Mouse (Mus musculus) heart, postnatal 0 days (tissue): Measurements from ENCODE around the gene Tfb1m. TPM values are rescaled to one million over a fixed set of nuclear protein-coding genes. Genes with fewer than 3 reads are reported as not detected.

Experiments
- ATAC-seq: fragments of 200-750 bp; cut with Nextera tagmentation; 2 replicates; pipeline ENCODE4 v1.8.0; 2017; ENCODE audit warnings: low read depth, moderate number of reproducible peaks, moderate library complexity; ENCODE audit not compliant: insufficient read depth
- DNase-seq: peaks from one replicate; pipeline ENCODE4 v3.0.0-alpha.2; 2016; ENCODE audit warnings: low spot score
- H3K27ac ChIP-seq: fragments of 300-500 bp; sonication (generic); 2 replicates; pipeline ENCODE4 v1.5.1; 2014; ENCODE audit warnings: low read depth, mild to moderate bottlenecking
- H3K27me3 ChIP-seq: fragments of 300-500 bp; sonication (generic); 2 replicates; pipeline ENCODE4 v1.6.1; 2014; ENCODE audit warnings: low read length, mixed read lengths; ENCODE audit not compliant: control insufficient read depth, insufficient read depth
- H3K36me3 ChIP-seq: fragments of 300-500 bp; sonication (generic); replicated peaks from 2 replicates; pipeline ENCODE4 v1.6.1; 2014; ENCODE audit warnings: low read length, mixed read lengths; ENCODE audit not compliant: control insufficient read depth, insufficient read depth
- H3K4me1 ChIP-seq: fragments of 300-500 bp; sonication (generic); 2 replicates; pipeline ENCODE4 v1.6.1; 2014; ENCODE audit warnings: antibody characterized with exemption; ENCODE audit not compliant: control insufficient read depth, insufficient read depth
- H3K4me2 ChIP-seq: fragments of 300-500 bp; sonication (generic); 2 replicates; pipeline ENCODE4 v1.6.1; 2014; ENCODE audit warnings: low read depth, mild to moderate bottlenecking, low read length, moderate library complexity
- H3K4me3 ChIP-seq: fragments of 300-500 bp; sonication (generic); 2 replicates; pipeline ENCODE4 v1.5.1; 2014; ENCODE audit warnings: low read depth, low read length
- H3K9ac ChIP-seq: fragments of 300-500 bp; sonication (generic); replicated peaks from 2 replicates; pipeline ENCODE4 v1.6.1; 2014; ENCODE audit warnings: low read depth, low read length, mixed read lengths
- H3K9me3 ChIP-seq: fragments of 300-500 bp; sonication (generic); replicated peaks from 2 replicates; pipeline ENCODE4 v1.6.1; 2016; ENCODE audit warnings: low read length; ENCODE audit not compliant: control insufficient read depth
- CTCF ChIP-seq: IDR thresholded peaks from 2 replicates; pipeline ENCODE4 v1.5.1; 2016; ENCODE audit warnings: antibody characterized with exemption, control low read depth, low read depth
- EP300 ChIP-seq: IDR thresholded peaks from 2 replicates; pipeline ENCODE4 v1.6.1; 2016; ENCODE audit warnings: antibody characterized with exemption, low read depth
- WGBS: fragments of 180-500 bp; shearing (Covaris S2); extraction: QIAGEN DNeasy Blood & Tissue Kit; methylation state at CpG from one replicate; pipeline ENCODE4 v1.1.7; 2014; 5-methylcytosine and 5-hydroxymethylcytosine counted together
- polyA plus RNA-seq: library from polyadenylated mRNA; unstranded; fragments of >200 nt; fragmentation: Nextera tagmentation; extraction: Ambion mirVana; gene quantifications from 2 replicates; pipeline ENCODE4 v1.2.1, GENCODE M21; 2015
- total RNA-seq: library from RNA; depleted of rRNA; stranded (reverse); fragments of >200 nt; gene quantifications from 2 replicates; pipeline ENCODE4 v1.2.3, GENCODE M21; 2014; ENCODE audit warnings: low replicate concordance

Tfb1m gene
- total and polyA plus RNA-seq, 2 experiments from 2014 or later: 3.5 to 9.4 TPM

DNA sequence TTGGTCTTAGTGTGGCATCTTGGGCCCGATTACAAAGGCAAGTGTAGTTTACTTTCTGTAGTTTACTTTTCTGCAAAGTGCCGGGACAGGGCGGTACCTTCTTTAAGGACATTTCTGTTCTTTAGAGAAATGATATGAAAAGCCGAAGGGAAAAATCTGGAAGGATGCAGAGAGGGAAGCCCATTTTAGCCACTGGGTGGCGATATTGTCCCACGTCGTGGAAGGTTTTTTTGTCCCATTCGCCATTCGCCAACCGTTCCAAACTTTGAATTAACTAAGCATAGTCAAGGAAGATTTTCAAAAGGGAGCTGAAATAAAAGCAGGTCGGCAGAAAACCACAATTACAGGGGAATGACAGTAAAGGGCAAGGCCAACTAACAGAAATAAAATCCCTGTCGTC, 13.3 kb upstream of the Tfb1m start:
- DNase-seq (peak; percentile 71), ATAC-seq (no peak)
- Histone ChIP-seq H3K4me3 (no peak overlapping the region), H3K4me1 (no peaks in the 10 kb centered on the region), H3K4me2 (peak overlapping the region; percentile 36), H3K27me3 (no peaks in the 10 kb centered on the region), H3K9me3 (no peaks in the 10 kb centered on the region), H3K27ac (no peak overlapping the region), H3K36me3 (no peaks in the 10 kb centered on the region), H3K9ac (no peak overlapping the region)
- no peak for TF ChIP-seq EP300
- TF ChIP-seq CTCF: peak; percentile 87
- WGBS: 3% methylated on average over 12 of the region's 12 CpGs

DNA sequence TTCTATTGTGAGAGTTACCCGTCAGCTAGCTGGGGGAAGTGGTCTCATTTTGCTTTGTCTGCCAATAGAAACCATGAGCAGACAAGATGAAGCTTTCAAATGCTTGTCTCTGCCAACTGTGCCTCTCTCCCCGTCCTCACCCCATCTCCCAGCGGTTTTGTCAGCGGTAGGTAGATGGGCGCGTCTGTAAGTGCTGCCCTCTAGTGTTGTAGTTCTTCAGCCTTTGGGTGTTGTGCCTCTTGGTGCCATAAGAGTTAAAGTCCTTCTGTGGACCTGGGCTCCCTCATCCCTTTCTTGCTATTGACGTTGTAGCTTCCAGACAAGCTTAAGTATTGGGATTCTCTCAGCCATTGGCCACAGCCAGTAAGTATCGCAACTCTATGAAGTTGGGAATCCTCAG, 4.8 kb upstream of the Tfb1m start:
- Histone ChIP-seq H3K27me3 (no peaks in the 10 kb centered on the region), H3K9me3 (no peaks in the 10 kb centered on the region), H3K4me3 (no peak overlapping the region), H3K4me1 (no peaks in the 10 kb centered on the region), H3K36me3 (no peaks in the 10 kb centered on the region), H3K4me2 (no peak overlapping the region), H3K9ac (no peak overlapping the region), H3K27ac (no peak overlapping the region)
- TF ChIP-seq EP300: no peak
- TF ChIP-seq CTCF: 0 out of 2 replicates have a peak, but pooled peaks have one; percentile 6
- 43% methylated on average over 8 of the region's 8 CpGs for WGBS
- ATAC-seq (no peak), DNase-seq (no peak)

DNA sequence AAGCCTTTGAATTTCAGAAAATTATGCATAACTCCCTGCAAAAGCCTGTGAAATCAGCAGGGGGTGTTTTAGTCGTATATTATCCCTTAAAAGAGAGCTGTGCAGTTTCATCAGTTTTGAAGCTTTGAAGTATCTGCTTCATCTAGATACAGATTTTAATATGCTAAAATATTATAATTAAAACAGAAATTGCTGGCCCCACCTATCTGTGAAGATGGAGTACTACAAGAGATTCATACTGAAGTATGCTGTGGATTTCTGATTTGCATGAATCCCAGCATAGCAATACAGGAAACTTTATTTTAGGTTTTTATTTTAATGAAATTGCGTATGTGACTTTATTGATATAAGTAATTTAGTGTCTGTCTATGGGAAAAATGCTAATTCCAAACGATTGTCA, 3.0 kb upstream of the Tfb1m start:
- DNase-seq (no peak), ATAC-seq (no peak)
- WGBS: 67% methylated on average over 3 of the region's 3 CpGs
- Histone ChIP-seq H3K27me3 (no peaks in the 10 kb centered on the region), H3K9me3 (no peaks in the 10 kb centered on the region), H3K4me3 (no peak overlapping the region), H3K4me2 (no peak overlapping the region), H3K36me3 (no peaks in the 10 kb centered on the region), H3K4me1 (no peaks in the 10 kb centered on the region), H3K9ac (no peak overlapping the region), H3K27ac (no peak overlapping the region)
- no peak for TF ChIP-seq CTCF
- no peak for TF ChIP-seq EP300

DNA sequence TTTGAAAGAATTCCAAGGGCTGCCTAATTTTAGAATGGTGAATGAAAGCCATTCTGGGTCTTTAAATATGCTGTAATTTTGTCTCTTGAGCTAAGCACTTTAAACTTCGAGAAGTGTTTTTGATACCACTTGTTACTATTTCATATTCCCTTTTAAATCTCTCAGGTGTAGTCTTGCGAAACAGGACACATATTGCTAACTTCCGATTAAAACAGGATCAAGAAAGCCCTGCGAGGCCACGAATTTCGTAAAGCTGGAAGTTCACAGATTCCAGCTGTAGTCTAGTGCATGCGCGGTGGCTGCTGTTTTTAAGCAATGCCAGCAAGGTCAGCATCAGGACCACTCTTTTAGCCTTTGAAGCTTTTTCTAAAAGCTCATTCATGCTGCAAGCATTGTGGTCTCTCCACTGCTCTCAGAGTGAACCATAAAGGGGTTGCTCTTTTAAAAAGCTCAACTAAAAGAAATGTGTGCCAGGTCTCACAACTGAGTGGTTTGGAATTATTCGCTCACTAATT, 832 bp upstream of the Tfb1m start:
- ATAC-seq (no peak), DNase-seq (no peak)
- TF ChIP-seq EP300 (no peak), CTCF (no peak)
- WGBS: 69% methylated on average over 9 of the region's 9 CpGs
- Histone ChIP-seq H3K27ac (peak overlapping the region; percentile 92), H3K4me3 (peak overlapping the region; percentile 76), H3K36me3 (peaks cover 10% of the 10 kb centered on the region; the same call in 1 of the 2 replicates), H3K4me1 (no peaks in the 10 kb centered on the region), H3K4me2 (peak overlapping the region; percentile 80), H3K9me3 (no peaks in the 10 kb centered on the region), H3K27me3 (no peaks in the 10 kb centered on the region), H3K9ac (peak overlapping the region; percentile 63; the same call in 1 of the 2 replicates)

DNA sequence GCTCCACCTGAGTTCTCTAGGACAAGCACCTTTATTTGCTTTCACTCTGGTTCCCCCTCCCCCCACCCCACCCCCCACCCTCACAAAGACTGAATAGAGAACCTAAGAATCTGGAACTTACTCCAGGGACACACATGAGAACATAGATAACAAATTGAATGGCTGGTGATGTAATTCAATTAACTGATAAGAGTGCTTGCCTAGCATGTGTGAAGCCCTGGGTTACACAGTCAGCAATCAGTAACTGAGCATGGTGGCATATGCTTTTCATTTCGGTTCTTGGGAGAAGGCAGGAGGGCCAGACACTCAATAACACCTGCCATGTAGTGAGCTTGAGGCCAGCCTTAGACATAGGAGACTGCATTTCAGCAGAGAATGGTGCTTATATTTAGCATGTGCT, 1.3 kb downstream of the Tfb1m start:
- H3K4me3 ChIP-seq: no peak overlapping the region
- peaks cover 22% of the 10 kb centered on the region for H3K36me3 ChIP-seq
- H3K4me1 ChIP-seq: no peaks in the 10 kb centered on the region
- H3K27me3 ChIP-seq: no peaks in the 10 kb centered on the region
- TF ChIP-seq CTCF: no peak
- TF ChIP-seq EP300: no peak
- no peak overlapping the region for H3K27ac ChIP-seq
- 23% methylated on average over 1 of the region's 1 CpGs for WGBS
- H3K4me2 ChIP-seq: no peak overlapping the region
- no peak for DNase-seq
- no peak for ATAC-seq
- no peaks in the 10 kb centered on the region for H3K9me3 ChIP-seq
- H3K9ac ChIP-seq: no peak overlapping the region

DNA sequence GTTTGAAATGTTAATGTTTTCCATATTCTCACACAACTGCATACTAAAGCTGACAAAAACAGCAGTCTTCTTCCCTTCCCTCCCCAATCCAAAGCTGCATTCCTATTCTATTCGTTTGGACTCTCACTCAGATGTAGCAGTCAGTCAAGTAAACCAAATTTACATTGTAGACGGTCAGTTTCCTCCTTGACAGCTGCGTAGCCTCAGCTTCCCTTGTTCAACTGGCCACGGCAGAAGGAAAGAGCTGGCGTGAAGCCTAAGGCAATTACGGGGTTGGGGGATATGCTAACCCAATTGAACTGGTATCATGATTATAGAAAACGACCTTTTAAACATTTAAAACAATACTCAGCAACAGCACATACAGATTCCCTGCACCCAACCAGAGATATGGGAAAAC, 9.9 kb downstream of the Tfb1m start:
- no peak for TF ChIP-seq EP300
- no peak for TF ChIP-seq CTCF
- DNase-seq: no peak
- Histone ChIP-seq H3K27ac (no peak overlapping the region), H3K9ac (no peak overlapping the region), H3K4me1 (no peaks in the 10 kb centered on the region), H3K4me3 (no peak overlapping the region), H3K9me3 (no peaks in the 10 kb centered on the region), H3K27me3 (no peaks in the 10 kb centered on the region), H3K36me3 (peaks cover 14% of the 10 kb centered on the region), H3K4me2 (no peak overlapping the region)
- ATAC-seq: no peak
- 65% methylated on average over 7 of the region's 7 CpGs for WGBS
